Mouse (Mus musculus) granulocyte monocyte progenitor cell, adult 5-6 weeks (primary cell): ENCODE data around the gene Hsd17b7. TPM values are rescaled to one million over a fixed set of nuclear protein-coding genes. Genes with fewer than 3 reads are reported as not detected.
"Not testable (repeated sequence)": the region's sequence is repeated elsewhere in the genome, so short reads cannot be mapped to it uniquely, and the experiment has no call there.

ENCODE experiments used
- ATAC-seq: replicated peaks from 2 replicates; pipeline ENCODE4 v1.8.0; 2016; ENCODE audit warnings: mild to moderate bottlenecking, moderate TSS enrichment, inconsistent platforms; ENCODE audit not compliant: poor library complexity, severe bottlenecking
- total RNA-seq, 2 experiments: library from RNA; stranded (forward) in 1 of 2; stranded (reverse) in 1 of 2; fragments of 200-712, 200-1000 nt in 1 of 2; fragments of >200 nt in 1 of 2; fragmentation: Nextera tagmentation in 1 of 2; gene quantifications; 2 replicates each; pipeline ENCODE4 v1.2.3; 2014 to 2017

Hsd17b7 gene
- total RNA-seq (2014; fragmentation: Nextera tagmentation) (1.8 and 2.9 TPM in 2 replicates), total RNA-seq (2017) (3.7 and 6.9 TPM in 2 replicates)

DNA sequence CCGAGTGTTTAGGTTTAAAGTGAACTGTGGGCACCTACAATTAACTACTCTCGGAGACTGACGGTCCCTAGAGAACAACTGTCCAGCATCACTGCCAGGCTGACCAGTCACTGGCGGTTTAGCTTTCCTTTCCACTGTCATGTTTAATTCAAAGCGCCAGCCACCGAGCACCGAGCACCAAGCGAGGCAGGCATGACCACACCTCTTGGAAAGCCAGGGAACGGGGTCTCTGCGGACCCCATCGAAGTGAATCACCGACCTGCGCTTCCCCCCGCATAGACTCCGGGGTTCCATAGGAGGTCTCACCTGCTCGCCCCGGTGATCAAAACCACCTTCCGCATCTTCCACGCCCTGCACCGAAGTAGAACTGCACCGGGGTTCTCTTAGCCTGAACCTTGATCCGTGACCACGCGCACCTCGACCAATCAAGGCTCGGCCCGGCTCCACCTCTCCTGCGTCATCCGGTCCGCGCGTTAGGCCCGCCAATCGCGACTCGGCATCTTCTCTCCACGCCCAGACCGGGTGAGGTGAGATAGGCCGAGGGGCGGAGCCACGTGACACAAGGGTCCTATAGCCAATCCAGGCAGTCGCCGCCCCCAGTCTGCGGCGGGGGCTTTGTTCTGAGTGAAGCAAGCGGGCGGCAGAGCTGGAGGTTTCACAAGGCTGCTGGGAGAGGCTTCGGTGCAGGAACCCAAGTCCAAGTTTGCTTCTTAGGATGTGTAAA is at the start of gene Hsd17b7:
TSS of gene Hsd17b7 (minus strand) at position 450 of the 724 bp plus-strand sequence.
- ATAC-seq: peak; percentile 95

DNA sequence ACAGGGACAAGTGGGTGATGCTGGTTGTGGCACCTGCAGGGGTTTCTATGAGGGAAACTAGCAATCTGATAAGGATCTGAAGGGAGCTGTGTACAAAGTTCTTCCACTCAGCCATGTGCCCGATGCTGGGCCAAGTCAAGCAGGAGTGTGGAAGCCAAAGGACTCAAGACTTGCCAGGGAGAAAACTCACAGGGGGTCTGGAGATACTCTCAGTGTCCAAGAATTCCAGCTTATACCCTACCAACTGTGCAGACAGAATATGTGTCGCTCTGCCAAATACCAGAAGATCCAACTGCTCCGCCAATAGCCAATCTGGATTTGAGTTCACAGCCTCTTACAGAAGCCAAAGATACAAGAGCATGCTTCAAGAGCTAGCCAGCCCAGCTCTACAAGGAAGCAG is 45.7 kb upstream of the Hsd17b7 start:
- ATAC-seq: no peak

DNA sequence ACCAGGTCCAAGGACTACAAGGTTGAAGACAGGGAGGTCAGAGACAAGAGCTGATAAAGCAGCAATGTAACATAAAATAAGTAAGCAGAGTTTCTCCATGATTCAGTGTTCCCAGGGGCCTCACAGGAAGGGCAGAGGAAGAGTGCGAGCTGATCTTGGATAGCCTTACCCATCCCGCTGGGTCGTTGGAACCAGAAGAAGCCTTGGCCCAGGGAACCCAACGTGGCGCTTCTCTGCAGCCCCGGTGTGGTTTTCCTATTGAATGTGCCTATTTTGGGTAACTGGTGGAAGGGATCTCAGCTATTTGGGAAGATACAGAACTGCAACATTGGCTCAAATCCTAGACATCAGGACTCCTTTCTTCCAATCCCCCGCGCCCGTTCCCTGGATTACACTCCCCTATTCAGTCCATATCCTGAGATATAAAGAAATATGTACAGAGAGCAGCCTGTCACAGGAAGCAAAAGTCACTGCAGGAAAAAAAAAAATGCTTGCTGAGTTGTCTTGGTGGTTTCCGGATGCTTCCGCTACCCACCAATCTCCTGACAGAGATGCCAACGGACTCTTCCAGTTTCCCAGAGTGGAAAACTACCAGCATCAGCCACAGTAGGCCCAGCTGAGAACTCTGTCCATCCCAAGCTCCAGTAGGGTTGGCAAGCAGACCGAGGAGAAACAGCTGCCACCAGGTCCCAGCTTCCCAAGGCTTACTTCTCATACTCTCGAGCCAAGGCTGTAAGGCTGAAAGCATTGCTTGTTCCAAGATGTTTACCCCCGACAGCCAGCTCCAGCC is 41.9 kb upstream of the Hsd17b7 start:
- no peak for ATAC-seq

DNA sequence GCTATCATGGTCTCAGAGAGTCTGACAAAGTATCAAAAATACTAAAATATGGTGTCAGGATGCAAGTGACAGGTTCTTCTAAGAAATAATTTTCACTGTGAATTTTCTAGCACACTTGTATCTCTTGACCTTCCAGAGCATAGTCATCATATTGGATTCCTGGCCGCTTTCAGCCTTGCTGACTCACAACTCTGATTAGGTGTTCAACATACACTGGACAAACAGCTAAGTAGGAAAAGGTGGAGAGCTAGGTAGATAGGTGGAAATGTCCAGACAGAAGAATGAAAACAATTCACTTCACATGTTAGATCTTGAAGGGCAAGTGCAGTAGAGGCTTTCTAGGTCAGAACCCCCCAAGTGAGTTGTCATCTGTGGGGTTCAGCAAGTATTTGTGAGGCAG is 40.3 kb upstream of the Hsd17b7 start:
- no peak for ATAC-seq

DNA sequence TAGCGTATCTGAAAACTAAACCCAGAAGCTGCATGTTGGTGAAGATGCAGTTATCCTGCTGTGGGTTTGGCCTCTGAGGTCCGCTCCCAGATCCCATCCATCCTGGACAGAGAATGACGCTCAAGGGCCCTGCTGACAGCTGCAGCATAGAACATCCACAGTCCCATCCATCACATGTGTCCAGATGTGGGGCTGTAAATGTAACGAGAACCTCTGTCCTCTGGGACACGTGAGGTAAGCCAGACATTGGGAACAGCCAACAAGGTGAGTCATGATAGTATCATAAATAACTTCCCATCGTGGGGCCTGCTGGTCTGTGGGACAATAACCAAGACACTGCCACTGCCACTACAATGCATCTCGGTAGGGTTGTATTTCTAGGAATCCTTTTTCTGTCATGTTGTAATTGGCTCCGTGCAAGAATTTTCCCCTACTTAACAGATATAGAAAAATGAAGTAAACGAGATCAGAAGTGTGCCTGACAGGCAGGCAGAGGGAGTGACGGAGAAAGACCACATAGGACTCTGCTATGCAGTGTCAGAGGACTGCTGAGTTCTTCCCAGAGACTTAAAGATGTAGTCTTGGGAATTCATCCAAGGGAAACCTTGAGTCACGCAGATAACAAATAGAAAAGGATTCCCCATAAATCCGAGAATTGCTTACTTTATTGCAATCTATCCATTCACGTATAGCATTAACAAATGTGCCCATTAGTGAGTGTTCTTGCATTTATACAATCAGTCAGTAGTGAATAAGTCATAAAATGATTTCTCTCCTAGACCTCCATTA is 39.6 kb upstream of the Hsd17b7 start:
- no peak for ATAC-seq

DNA sequence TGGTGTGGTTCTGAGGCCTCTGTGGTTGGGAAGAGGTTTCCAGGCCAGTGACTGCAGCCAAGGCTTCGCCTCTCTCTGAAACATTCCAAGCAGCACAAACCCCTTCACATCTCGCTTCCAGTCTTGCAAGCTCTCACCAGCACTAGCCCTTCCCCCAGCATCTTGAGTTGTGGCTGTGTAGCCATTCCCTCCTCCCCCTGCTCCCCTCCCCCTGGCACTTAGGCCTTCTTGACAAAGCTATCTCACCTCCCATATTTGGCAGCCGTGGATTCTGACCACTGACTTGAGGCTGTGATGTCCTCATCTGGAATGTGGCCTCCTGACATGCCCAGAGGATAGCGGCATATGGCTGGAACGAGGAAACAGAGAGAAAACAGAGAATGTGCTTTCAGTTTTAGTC is 37.5 kb upstream of the Hsd17b7 start:
- ATAC-seq: no peak

DNA sequence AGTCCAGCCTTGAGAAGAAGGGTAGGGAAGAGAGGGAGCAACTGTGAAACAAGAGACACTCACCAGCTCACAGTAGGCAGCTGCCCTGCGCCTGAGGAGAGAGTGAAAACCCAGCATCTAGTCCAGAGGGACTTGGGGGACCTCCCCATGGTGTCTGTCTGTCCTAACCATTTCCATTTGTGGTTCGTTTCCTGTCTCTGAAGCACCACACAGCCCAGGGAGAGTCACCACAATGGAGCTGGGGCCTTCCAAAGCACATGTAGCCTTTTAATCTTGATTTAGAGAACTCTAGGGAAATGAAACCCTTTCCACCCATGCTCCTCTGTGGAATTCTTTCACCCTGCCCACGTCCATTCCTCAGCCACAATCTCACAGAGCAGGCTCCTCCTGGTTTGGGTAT is 36.3 kb upstream of the Hsd17b7 start:
- ATAC-seq: no peak

DNA sequence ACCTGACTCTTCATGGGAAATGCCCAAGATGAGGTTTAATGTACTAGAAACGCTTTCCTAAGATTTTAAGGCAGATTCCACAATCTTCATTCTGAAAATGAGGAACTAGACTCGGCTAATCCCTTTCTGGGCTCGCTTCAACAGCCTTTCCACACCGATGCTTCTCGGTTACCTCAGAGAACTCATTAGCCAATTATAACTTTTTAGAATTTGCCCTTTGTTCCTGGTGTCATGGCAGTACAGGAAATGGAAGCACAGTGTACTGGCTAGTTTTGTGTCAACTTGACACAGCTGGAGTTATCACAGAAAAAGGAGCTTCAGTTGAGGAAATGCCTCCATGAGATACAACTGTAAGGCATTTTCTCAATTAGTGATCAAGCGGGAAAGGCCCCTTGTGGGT is 24.9 kb upstream of the Hsd17b7 start:
- ATAC-seq: not testable (repeated sequence)

DNA sequence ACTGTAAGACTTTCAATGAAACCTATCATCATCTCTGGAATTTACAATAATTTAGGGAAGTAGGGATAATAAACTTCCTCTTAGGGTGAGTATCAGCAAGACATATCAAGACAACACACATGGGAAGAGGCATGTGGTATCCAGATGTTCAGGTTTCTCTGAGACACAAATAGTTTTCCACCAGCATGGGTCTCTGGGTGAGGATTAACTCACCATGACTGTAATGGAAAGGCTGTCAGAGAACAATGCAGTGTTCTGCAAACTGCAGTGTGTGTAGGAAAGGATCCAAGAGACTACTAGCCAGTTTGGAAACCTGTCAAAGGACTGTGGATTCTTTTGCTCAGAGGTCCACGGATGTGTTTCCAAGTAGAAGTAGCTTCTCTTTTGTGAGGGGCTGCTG is 17.1 kb upstream of the Hsd17b7 start:
- ATAC-seq: 0 out of 2 replicates have a peak, but pooled peaks have one; percentile 30

DNA sequence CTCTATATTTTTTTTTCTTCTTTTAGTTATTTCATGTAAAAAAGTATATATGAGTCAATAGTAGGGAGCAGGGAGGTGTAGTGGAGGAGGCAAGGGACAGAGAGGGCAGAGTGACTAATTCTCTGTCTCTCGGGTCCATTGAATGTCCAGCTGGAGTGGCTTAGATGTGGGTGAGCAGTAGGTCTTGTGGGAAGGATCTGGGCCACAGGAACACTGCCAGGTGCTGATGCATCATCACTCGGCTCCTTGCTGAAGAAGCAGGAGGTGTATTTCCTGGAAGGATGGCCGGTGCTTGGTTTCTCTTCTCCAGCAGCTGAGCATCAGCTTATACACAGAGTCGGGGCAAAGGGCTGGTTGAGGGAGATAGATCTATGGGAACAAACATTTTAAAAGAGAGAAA is 8.6 kb upstream of the Hsd17b7 start:
- ATAC-seq: no peak

DNA sequence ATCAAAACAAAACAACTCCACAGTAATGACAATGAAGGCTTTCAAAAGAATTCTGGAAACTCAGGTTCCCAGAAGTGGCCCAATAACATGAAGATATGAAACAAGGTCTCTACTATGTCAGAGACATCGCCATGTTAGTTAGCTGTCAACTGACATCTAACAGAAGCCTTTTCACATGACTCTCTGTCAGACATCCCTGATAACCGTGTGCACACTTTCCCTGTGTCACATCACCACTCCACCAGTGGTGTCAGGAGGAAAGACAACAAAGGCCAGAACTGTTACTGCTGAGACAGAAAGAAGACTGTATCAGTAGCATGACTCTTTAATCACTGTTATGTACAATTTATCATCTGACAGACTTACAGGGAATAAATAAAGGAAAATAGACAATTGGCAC is 3.0 kb upstream of the Hsd17b7 start:
- no peak for ATAC-seq

DNA sequence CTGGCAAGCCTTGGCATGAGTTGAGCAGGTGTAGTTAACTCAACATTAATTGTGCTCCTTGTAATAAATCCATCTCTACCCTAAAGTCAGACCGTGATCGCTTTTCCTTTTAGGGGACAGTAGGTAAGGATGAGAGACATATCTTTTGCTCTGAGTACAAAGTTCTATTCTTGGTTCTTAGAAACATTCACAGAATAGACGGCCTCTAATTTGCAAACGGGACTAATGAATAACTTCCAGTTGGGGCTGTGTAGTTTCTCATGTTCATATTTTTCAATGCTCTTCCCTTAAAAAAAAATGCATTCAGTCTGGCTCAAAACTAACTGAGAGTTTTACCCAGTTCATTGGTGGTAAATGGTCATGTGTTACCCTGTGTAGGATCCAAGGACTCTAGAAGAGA is 1.9 kb upstream of the Hsd17b7 start:
- no peak for ATAC-seq

DNA sequence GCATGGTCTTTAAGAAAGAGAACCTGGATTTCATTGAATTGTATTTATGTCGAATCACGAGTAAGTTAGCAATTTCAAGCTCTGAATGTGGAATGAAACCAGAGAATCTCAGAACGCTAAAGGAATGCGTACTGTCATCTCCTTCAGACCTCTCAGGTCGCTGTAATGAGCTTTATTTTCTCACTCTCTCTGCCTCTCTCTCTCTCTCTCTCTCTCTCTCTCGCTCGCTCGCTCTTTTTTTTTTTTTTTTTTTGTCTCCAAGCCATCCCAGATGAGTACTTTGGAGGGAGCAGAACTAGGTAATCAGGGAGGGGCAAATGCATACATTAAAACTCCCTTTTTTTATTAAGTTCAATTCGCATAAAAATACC is 460 bp upstream of the Hsd17b7 start:
- peak; percentile 12 for ATAC-seq

DNA sequence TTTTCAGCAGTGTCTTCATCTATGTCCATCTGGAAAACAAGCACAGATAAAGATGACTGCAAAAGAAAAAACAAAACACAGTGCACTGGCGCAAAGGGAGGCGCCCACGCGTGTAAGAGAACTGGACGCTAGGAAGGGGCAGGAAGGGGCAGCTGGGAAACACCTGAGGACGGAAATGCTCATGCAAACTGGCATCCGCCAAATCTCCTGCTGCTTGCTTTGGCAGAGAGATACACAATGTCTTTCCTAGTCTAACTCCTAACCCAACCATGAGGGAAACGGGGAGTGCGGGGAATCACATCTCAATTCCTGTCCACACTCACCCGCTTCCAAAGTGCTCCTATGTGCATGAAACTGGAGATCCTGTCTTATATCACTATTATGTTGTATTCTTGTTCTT is 15.9 kb downstream of the Hsd17b7 start:
- no peak for ATAC-seq

DNA sequence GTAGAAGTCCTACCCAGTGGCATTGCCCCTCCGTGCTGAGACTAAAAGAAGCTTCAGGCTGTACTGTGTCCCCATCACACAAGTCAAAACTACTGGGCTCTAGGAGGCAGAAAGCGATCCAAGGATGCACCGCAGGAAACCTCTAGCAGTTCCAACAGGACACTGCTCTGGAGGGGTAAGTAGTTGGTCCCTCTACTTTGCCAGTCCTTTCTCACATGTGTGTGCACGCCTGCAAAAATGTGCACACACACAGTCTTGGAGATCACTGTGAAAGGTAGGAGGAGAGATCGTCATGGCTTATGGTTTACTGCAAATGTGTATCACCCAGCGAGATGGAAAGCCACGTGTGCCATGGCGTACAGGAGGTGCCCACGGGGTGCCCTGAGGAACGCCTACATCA is 16.4 kb downstream of the Hsd17b7 start:
- no peak for ATAC-seq

DNA sequence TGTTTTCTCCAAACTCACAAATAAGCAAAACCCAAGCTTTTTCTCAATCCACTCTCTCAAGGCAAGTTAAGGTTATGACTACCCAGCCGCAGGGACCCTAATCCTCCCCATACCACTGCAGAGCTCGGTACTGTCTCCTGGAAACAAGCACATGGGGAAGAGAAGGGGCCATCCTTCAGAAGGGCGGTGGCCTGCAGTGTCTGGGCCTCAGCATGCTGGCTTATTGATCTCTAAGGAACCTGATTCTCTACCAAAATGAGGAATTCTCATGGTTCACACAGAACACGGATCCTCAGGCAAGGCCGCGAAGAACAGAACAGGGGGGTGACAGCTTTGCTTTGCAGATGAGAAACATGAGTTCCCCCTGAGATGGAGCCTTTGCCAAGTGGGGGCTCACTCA is 17.5 kb downstream of the Hsd17b7 start:
- ATAC-seq: no peak

DNA sequence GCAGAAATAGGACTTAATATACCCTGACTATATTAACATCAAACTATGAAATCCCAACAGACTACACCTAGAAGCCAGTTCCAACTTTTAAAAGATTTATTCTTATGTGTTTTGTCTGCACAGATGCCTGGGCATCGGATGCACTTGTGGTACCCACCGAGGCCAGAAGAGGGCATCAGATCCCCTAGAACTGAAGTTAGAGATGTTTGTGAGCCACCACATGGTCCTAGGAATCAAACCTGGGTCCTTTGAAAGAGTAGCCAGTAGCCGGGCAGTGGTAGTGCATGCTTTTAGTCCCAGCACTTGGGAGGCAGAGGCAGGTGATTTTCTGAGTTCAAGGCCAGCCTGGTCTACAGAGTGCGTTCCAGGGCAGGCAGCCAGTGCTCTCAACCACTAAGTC is 18.4 kb downstream of the Hsd17b7 start:
- ATAC-seq: peak; percentile 58; the same call in 1 of the 2 replicates

DNA sequence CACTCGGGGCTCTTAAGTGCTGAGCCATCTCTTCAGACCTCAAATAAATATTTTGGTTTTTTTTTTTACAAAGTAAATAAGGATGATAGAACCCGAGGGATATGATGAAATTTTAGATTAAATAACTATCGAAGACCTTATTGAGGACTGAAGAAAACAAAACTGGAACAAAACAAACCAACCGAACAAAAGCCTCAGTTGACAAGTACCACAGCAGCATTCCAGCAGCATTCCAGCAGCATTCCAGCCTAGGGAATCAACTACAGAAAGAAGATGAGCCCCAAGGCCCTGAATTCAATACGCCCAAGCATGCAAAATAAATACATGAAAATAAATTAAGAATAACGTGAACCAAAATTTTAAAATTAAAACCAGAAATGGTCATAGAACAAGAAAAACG is 19.1 kb downstream of the Hsd17b7 start:
- ATAC-seq: no peak

DNA sequence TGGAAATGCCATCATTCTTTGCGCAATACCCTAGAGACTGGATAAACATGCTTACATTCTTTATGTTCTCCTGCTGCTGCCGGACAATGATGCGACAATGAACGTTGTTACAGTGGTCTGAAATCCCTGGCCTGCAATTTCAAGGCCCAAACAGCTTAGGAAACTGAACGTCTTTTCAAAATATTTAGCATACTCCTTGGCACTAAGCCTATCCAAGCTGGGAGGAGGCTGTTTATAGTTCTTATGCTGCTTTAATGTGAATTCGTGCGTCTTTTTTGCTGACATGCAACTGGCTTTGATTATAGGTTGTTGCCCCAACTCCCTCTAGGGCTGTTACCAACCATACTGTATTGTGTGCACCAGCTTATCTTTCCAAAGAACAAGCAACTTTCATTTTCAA is 20.2 kb downstream of the Hsd17b7 start:
- ATAC-seq: no peak

DNA sequence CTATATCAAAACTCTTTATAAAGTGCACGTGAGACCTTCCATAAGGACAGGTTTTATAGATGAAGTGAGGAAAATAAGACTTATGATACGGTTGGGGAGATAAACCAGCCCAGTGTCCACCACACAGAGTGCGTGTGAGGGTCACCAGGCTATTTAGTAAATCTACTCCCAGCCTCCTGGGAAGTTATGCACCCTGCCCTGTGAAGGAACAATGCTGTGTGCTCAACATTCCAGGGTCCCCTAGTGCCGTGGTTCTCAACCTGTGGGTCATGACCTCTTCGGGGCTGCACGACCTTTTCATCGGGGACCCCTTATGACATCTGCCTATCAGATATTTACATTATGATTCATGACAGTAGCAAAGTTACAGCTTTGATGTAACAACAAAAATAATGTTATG is 20.8 kb downstream of the Hsd17b7 start:
- no peak for ATAC-seq

DNA sequence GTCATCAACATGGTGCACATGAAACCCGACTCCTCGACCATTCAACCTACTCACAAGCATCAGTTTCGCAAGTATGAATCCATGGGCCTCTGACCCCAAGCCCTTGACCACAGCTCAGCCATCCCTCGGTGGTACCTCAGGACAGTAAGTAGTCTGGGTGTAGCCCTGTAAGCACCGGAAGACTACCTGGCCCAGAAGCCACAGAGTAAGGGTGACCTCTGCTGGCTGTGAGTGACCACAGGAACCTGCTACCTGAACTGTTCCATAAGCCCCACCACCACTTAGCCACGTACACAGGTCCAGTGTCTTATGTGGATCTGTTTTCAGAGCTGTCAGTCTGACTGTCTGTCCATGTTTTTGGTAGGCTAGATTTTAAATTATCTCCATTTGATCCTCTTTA is 21.4 kb downstream of the Hsd17b7 start:
- ATAC-seq: no peak
